Mouse (Mus musculus) limb, embryonic 11.5 days (tissue): Measurements from ENCODE around the gene Cd96. TPM values are rescaled to one million over a fixed set of nuclear protein-coding genes. Genes with fewer than 3 reads are reported as not detected.

ENCODE experiments used
- ATAC-seq: fragments of 200-750 bp; cut with Nextera tagmentation; 2 replicates; pipeline ENCODE4 v1.8.0; 2017; ENCODE audit warnings: low read depth; ENCODE audit not compliant: insufficient number of reproducible peaks, low FRiP score, low TSS enrichment
- DNase-seq: peaks from one replicate; pipeline ENCODE4 v3.0.0-alpha.2; 2015; ENCODE audit warnings: low spot score
- H3K27ac ChIP-seq: fragments of 300-500 bp; sonication (generic); replicated peaks from 2 replicates; pipeline ENCODE4 v1.5.1; 2014; ENCODE audit warnings: low read depth, mild to moderate bottlenecking, low read length
- H3K27me3 ChIP-seq: fragments of 300-500 bp; sonication (generic); 2 replicates; pipeline ENCODE4 v1.6.1; 2014; ENCODE audit warnings: mild to moderate bottlenecking, low read length, mixed read lengths; ENCODE audit not compliant: control insufficient read depth, insufficient read depth
- H3K36me3 ChIP-seq: fragments of 300-500 bp; sonication (generic); 2 replicates; pipeline ENCODE4 v1.6.1; 2014; ENCODE audit warnings: mild to moderate bottlenecking, low read length, moderate library complexity, mixed read lengths; ENCODE audit not compliant: control insufficient read depth, insufficient read depth
- H3K4me1 ChIP-seq: fragments of 300-500 bp; sonication (generic); 2 replicates; pipeline ENCODE4 v1.6.1; 2014; ENCODE audit warnings: low read length, mixed read lengths; ENCODE audit not compliant: control insufficient read depth, insufficient read depth
- H3K4me2 ChIP-seq: fragments of 300-500 bp; sonication (generic); 2 replicates; pipeline ENCODE4 v1.6.1; 2014; ENCODE audit warnings: low read depth, mild to moderate bottlenecking, moderate library complexity; ENCODE audit not compliant: severe bottlenecking
- H3K4me3 ChIP-seq: fragments of 300-500 bp; sonication (generic); 2 replicates; pipeline ENCODE4 v1.5.1; 2014; ENCODE audit warnings: low read depth, low read length
- H3K9ac ChIP-seq: fragments of 300-500 bp; sonication (generic); 2 replicates; pipeline ENCODE4 v1.6.1; 2014; ENCODE audit warnings: mild to moderate bottlenecking, low read length
- H3K9me3 ChIP-seq: fragments of 300-500 bp; sonication (generic); 2 replicates; pipeline ENCODE4 v1.6.1; 2016; ENCODE audit warnings: low read length; ENCODE audit not compliant: control insufficient read depth
- WGBS: fragments of 180-500 bp; shearing (Covaris S2); extraction: QIAGEN DNeasy Blood & Tissue Kit; methylation state at CpG from one replicate; pipeline ENCODE4 v1.1.7; 2014; 5-methylcytosine and 5-hydroxymethylcytosine counted together
- polyA plus RNA-seq: library from polyadenylated mRNA; unstranded; fragments of >200 nt; fragmentation: Nextera tagmentation; extraction: Ambion mirVana; gene quantifications from 2 replicates; pipeline ENCODE4 v1.2.1, GENCODE M21; 2014

Cd96 gene
- polyA plus RNA-seq, 1 experiment from 2014 or later = not detected

- no peaks in the 10 kb centered on the region for H3K9me3 ChIP-seq
- no peaks in the 10 kb centered on the region for H3K4me1 ChIP-seq
- H3K27me3 ChIP-seq = no peaks in the 10 kb centered on the region
- ATAC-seq (peak; percentile 35), DNase-seq (peak; percentile 32)
- peak overlapping the region; percentile 57 for H3K4me3 ChIP-seq
- no peak overlapping the region for H3K27ac ChIP-seq
- H3K4me2 ChIP-seq = peak overlapping the region; percentile 91
- no peaks in the 10 kb centered on the region for H3K36me3 ChIP-seq
- peak overlapping the region; percentile 37 for H3K9ac ChIP-seq
- WGBS = under 1% methylated on average over 13 of the region's 13 CpGs
Observed at GRCm38 (mm10) chr16:46009717-46010116, 110.3 kb downstream of the Cd96 start.

- Histone ChIP-seq H3K4me2 (no peak overlapping the region), H3K4me1 (no peaks in the 10 kb centered on the region), H3K4me3 (no peak overlapping the region), H3K9me3 (no peaks in the 10 kb centered on the region), H3K27ac (no peak overlapping the region), H3K36me3 (no peaks in the 10 kb centered on the region), H3K27me3 (no peaks in the 10 kb centered on the region), H3K9ac (no peak overlapping the region)
- no peak for DNase-seq
- 61% methylated on average over 3 of the region's 3 CpGs for WGBS
- no peak for ATAC-seq
Observed at GRCm38 (mm10) chr16:46008766-46009165, 111.3 kb downstream of the Cd96 start.

- H3K9ac ChIP-seq = no peak overlapping the region
- no peak overlapping the region for H3K4me2 ChIP-seq
- 83% methylated on average over 5 of the region's 5 CpGs for WGBS
- no peaks in the 10 kb centered on the region for H3K9me3 ChIP-seq
- no peaks in the 10 kb centered on the region for H3K36me3 ChIP-seq
- no peaks in the 10 kb centered on the region for H3K27me3 ChIP-seq
- ATAC-seq (no peak), DNase-seq (no peak)
- no peaks in the 10 kb centered on the region for H3K4me1 ChIP-seq
- no peak overlapping the region for H3K4me3 ChIP-seq
- H3K27ac ChIP-seq = no peak overlapping the region
Observed at GRCm38 (mm10) chr16:46008036-46008605, 111.9 kb downstream of the Cd96 start.

GRCm38 (mm10) chr16:46006261-46006660 is 113.8 kb downstream of the Cd96 start:
- H3K9me3 ChIP-seq = no peaks in the 10 kb centered on the region
- H3K27me3 ChIP-seq = no peaks in the 10 kb centered on the region
- H3K9ac ChIP-seq = no peak overlapping the region
- H3K4me3 ChIP-seq = no peak overlapping the region
- no peak overlapping the region for H3K4me2 ChIP-seq
- H3K36me3 ChIP-seq = no peaks in the 10 kb centered on the region
- WGBS = 72% methylated on average over 10 of the region's 10 CpGs
- no peak overlapping the region for H3K27ac ChIP-seq
- H3K4me1 ChIP-seq = no peaks in the 10 kb centered on the region
- ATAC-seq = no peak
- DNase-seq = no peak

GRCm38 (mm10) chr16:46001550-46002166 is 118.4 kb downstream of the Cd96 start:
- no peak overlapping the region for H3K9ac ChIP-seq
- H3K9me3 ChIP-seq = no peaks in the 10 kb centered on the region
- ATAC-seq = no peak
- no peak overlapping the region for H3K4me2 ChIP-seq
- H3K36me3 ChIP-seq = no peaks in the 10 kb centered on the region
- 89% methylated on average over 10 of the region's 10 CpGs for WGBS
- no peak for DNase-seq
- H3K27ac ChIP-seq = no peak overlapping the region
- H3K4me3 ChIP-seq = no peak overlapping the region
- no peaks in the 10 kb centered on the region for H3K4me1 ChIP-seq
- H3K27me3 ChIP-seq = no peaks in the 10 kb centered on the region

- Histone ChIP-seq H3K4me3 (no peak overlapping the region), H3K36me3 (no peaks in the 10 kb centered on the region), H3K9me3 (no peaks in the 10 kb centered on the region), H3K9ac (no peak overlapping the region), H3K27ac (no peak overlapping the region), H3K4me2 (no peak overlapping the region), H3K27me3 (no peaks in the 10 kb centered on the region), H3K4me1 (no peaks in the 10 kb centered on the region)
- 78% methylated on average over 3 of the region's 3 CpGs for WGBS
- DNase-seq (no peak), ATAC-seq (no peak)
Observed at GRCm38 (mm10) chr16:46000976-46001375, 119.1 kb downstream of the Cd96 start.

GRCm38 (mm10) chr16:45999374-46000191 is 120.5 kb downstream of the Cd96 start:
- Histone ChIP-seq H3K4me2 (no peak overlapping the region), H3K9ac (no peak overlapping the region), H3K4me1 (no peaks in the 10 kb centered on the region), H3K4me3 (no peak overlapping the region), H3K9me3 (no peaks in the 10 kb centered on the region), H3K36me3 (no peaks in the 10 kb centered on the region), H3K27me3 (no peaks in the 10 kb centered on the region), H3K27ac (no peak overlapping the region)
- DNase-seq (no peak), ATAC-seq (no peak)
- 69% methylated on average over 10 of the region's 10 CpGs for WGBS

GRCm38 (mm10) chr16:45998231-45998630 is 121.8 kb downstream of the Cd96 start:
- no peak overlapping the region for H3K4me3 ChIP-seq

More at GRCm38 (mm10) chr16:45998231-45998630, 121.8 kb downstream of the Cd96 start:
- H3K27me3 ChIP-seq = no peaks in the 10 kb centered on the region
- no peak overlapping the region for H3K27ac ChIP-seq
- H3K9me3 ChIP-seq = no peaks in the 10 kb centered on the region
- H3K4me2 ChIP-seq = no peak overlapping the region
- no peak for ATAC-seq
- H3K4me1 ChIP-seq = no peaks in the 10 kb centered on the region
- no peaks in the 10 kb centered on the region for H3K36me3 ChIP-seq
- WGBS = 79% methylated on average over 7 of the region's 7 CpGs
- DNase-seq = no peak
- H3K9ac ChIP-seq = no peak overlapping the region
